Mouse (Mus musculus) CH12.LX (cell line): ENCODE data around the gene Erich4. TPM values are rescaled to one million over a fixed set of nuclear protein-coding genes. Genes with fewer than 3 reads are reported as not detected.

Experiments used
- DNase-seq: peaks from one replicate; pipeline ENCODE4 v3.0.0-alpha.2; 2013; ENCODE audit errors: extremely low read depth
- H3K27ac ChIP-seq: 2 replicates; pipeline ENCODE4 v1.5.1; 2012; ENCODE audit warnings: low read depth, mild to moderate bottlenecking, control low read depth, moderate library complexity; ENCODE audit not compliant: insufficient read depth
- H3K27me3 ChIP-seq: replicated peaks from 2 replicates; pipeline ENCODE3; 2012; ENCODE audit warnings: inconsistent platforms
- H3K36me3 ChIP-seq, 2 experiments: replicated peaks in 1 of 2; 2 replicates each; pipeline versions ENCODE3 to v1.6.1; 2012; ENCODE audit warnings: inconsistent platforms in 1 of 2, low read length in 1 of 2, mild to moderate bottlenecking in 1 of 2, mixed read lengths in 1 of 2, moderate library complexity in 1 of 2; ENCODE audit not compliant: control insufficient read depth in 1 of 2, insufficient read depth in 1 of 2
- H3K4me1 ChIP-seq, 2 experiments: 2 replicates each; pipeline ENCODE4 v1.6.1; 2012; ENCODE audit warnings: inconsistent platforms in 1 of 2, moderate library complexity in 1 of 2; ENCODE audit not compliant: insufficient read depth in 2 of 2, control insufficient read depth in 1 of 2
- H3K4me2 ChIP-seq: 2 replicates; pipeline ENCODE4 v1.6.1; 2012; ENCODE audit warnings: low read depth, mild to moderate bottlenecking, control low read depth; ENCODE audit not compliant: poor library complexity, insufficient read depth, severe bottlenecking
- H3K4me3 ChIP-seq, 3 experiments: fragments of 150-350 bp in 1 of 3; sonication (generic) in 1 of 3; replicated peaks in 1 of 3; 2 replicates each; pipeline versions ENCODE3 to v1.5.1; 2011 to 2012; ENCODE audit warnings: low read depth in 2 of 3, low read length in 2 of 3, mild to moderate bottlenecking in 2 of 3, moderate library complexity in 2 of 3, control low read depth in 1 of 3, improper control_type of control experiment in 1 of 3, inconsistent platforms in 1 of 3, mixed read lengths in 1 of 3; ENCODE audit not compliant: poor library complexity in 1 of 3
- H3K79me2 ChIP-seq: replicated peaks from 2 replicates; pipeline ENCODE4 v1.6.1; 2012; ENCODE audit warnings: mild to moderate bottlenecking, moderate library complexity; ENCODE audit not compliant: control insufficient read depth, poor library complexity, insufficient read depth, severe bottlenecking; ENCODE audit errors: extremely low read depth
- H3K9ac ChIP-seq: 2 replicates; pipeline ENCODE4 v1.6.1; 2012; ENCODE audit warnings: low read depth, mild to moderate bottlenecking, control low read depth, moderate library complexity; ENCODE audit not compliant: insufficient read depth
- H3K9me3 ChIP-seq: replicated peaks from 2 replicates; pipeline ENCODE3; 2012; ENCODE audit warnings: low read length, inconsistent platforms, mixed read lengths
- BHLHE40 ChIP-seq: IDR thresholded peaks from 2 replicates; pipeline ENCODE4 v1.6.1; 2011; ENCODE audit warnings: mild to moderate bottlenecking, low read depth, low read length, improper control_type of control experiment
- CTCF ChIP-seq, 2 experiments: IDR thresholded peaks in 1 of 2; conservative IDR thresholded peaks in 1 of 2; 2 replicates each; pipeline ENCODE4 v1.5.1; 2011 to 2012; ENCODE audit warnings: low read depth in 2 of 2, low read length in 2 of 2, improper control_type of control experiment in 1 of 2, inconsistent platforms in 1 of 2, mild to moderate bottlenecking in 1 of 2, moderate library complexity in 1 of 2
- E2F4 ChIP-seq: IDR thresholded peaks from 2 replicates; pipeline ENCODE4 v1.6.1; 2011; ENCODE audit warnings: low read depth, low read length, improper control_type of control experiment; ENCODE audit not compliant: insufficient replicate concordance
- ELF1 ChIP-seq: IDR thresholded peaks from 2 replicates; pipeline ENCODE4 v1.6.1; 2014; ENCODE audit warnings: low read depth, mild to moderate bottlenecking, inconsistent platforms, low read length, improper control_type of control experiment
- EP300 ChIP-seq: IDR thresholded peaks from 2 replicates; pipeline ENCODE4 v1.6.1; 2011; ENCODE audit warnings: low read length, improper control_type of control experiment
- ETS1 ChIP-seq: conservative IDR thresholded peaks from 2 replicates; pipeline ENCODE4 v1.6.1; 2012; ENCODE audit warnings: low read depth, mild to moderate bottlenecking, inconsistent platforms, low read length, improper control_type of control experiment, moderate library complexity
- GABPA ChIP-seq: IDR thresholded peaks from 2 replicates; pipeline ENCODE4 v1.6.1; 2012; ENCODE audit warnings: low read depth, low read length, improper control_type of control experiment, inconsistent platforms; ENCODE audit not compliant: insufficient replicate concordance
- IRF4 ChIP-seq: IDR thresholded peaks from 2 replicates; pipeline ENCODE4 v1.6.1; 2014; ENCODE audit warnings: low read depth, mild to moderate bottlenecking, inconsistent platforms, low read length, improper control_type of control experiment
- KAT2A ChIP-seq: IDR thresholded peaks from 2 replicates; pipeline ENCODE4 v1.6.1; 2012; ENCODE audit warnings: low read length, improper control_type of control experiment, inconsistent platforms; ENCODE audit not compliant: insufficient replicate concordance
- MAFK ChIP-seq: IDR thresholded peaks from 2 replicates; pipeline ENCODE4 v1.6.1; 2011; ENCODE audit warnings: low read length, improper control_type of control experiment; ENCODE audit not compliant: insufficient replicate concordance
- MAX ChIP-seq: IDR thresholded peaks from 2 replicates; pipeline ENCODE4 v1.6.1; 2011; ENCODE audit warnings: low read length, improper control_type of control experiment
- MEF2A ChIP-seq: IDR thresholded peaks from 2 replicates; pipeline ENCODE4 v1.6.1; 2014; ENCODE audit warnings: low read depth, mild to moderate bottlenecking, inconsistent platforms, low read length, improper control_type of control experiment, borderline replicate concordance
- MXI1 ChIP-seq: IDR thresholded peaks from 2 replicates; pipeline ENCODE4 v1.6.1; 2011; ENCODE audit warnings: mild to moderate bottlenecking, low read depth, low read length, improper control_type of control experiment
- MYC ChIP-seq: IDR thresholded peaks from 2 replicates; pipeline ENCODE4 v1.6.1; 2011; ENCODE audit warnings: low read depth, mild to moderate bottlenecking, improper control_type of control experiment, low read length
- NELFE ChIP-seq: IDR thresholded peaks from 2 replicates; pipeline ENCODE4 v1.6.1; 2011; ENCODE audit warnings: low read depth, low read length, improper control_type of control experiment
- NRF1 ChIP-seq: IDR thresholded peaks from 2 replicates; pipeline ENCODE4 v1.6.1; 2014; ENCODE audit warnings: low read depth, mild to moderate bottlenecking, inconsistent platforms, low read length, improper control_type of control experiment, moderate library complexity
- SIN3A ChIP-seq: IDR thresholded peaks from 2 replicates; pipeline ENCODE4 v1.6.1; 2012; ENCODE audit warnings: low read length, improper control_type of control experiment, inconsistent platforms
- TBP ChIP-seq: conservative IDR thresholded peaks from 2 replicates; pipeline ENCODE4 v1.6.1; 2011; ENCODE audit warnings: low read depth, low read length, improper control_type of control experiment
- UBTF ChIP-seq: IDR thresholded peaks from 2 replicates; pipeline ENCODE4 v1.6.1; 2012; ENCODE audit warnings: low read depth, mild to moderate bottlenecking, inconsistent platforms, low read length, improper control_type of control experiment, moderate library complexity
- ZKSCAN1 ChIP-seq: IDR thresholded peaks from 2 replicates; pipeline ENCODE4 v1.6.1; 2012; ENCODE audit warnings: low read depth, inconsistent platforms, low read length, improper control_type of control experiment, borderline replicate concordance
- dilution Hi-C: fragments of 300-500 bp; cut with MboI; formaldehyde crosslinking; loops from 2 replicates; pipeline ENCODE4 v1.14.3; 2020; ENCODE audit warnings: low sequenced_read_pairs; ENCODE audit not compliant: extremely low pct_unique_long_range_greater_than_20kb, extremely low pct_ligation_motif_present
- in situ Hi-C: fragments of 300-500 bp; cut with MboI; formaldehyde crosslinking; loops from 3 replicates; pipeline ENCODE4 v1.14.3; 2019; ENCODE audit warnings: low sequenced_read_pairs, low pct_ligation_motif_present, low pct_unique_long_range_greater_than_20kb, mixed read lengths
- polyA plus RNA-seq: library from polyadenylated mRNA; unstranded; fragments of >175 nt; gene quantifications from 2 replicates; pipeline ENCODE4 v1.2.1, GENCODE M21; 2012; ENCODE audit warnings: low read depth; ENCODE audit not compliant: insufficient read length
- total RNA-seq, 2 experiments: library from RNA; depleted of rRNA; stranded (reverse); fragments of 300-350 nt in 1 of 2; fragments of >200 nt in 1 of 2; gene quantifications; 2 replicates each; pipeline ENCODE4 v1.2.3; 2012 to 2014

Erich4 gene
- total and polyA plus RNA-seq, 3 experiments: not detected

DNA sequence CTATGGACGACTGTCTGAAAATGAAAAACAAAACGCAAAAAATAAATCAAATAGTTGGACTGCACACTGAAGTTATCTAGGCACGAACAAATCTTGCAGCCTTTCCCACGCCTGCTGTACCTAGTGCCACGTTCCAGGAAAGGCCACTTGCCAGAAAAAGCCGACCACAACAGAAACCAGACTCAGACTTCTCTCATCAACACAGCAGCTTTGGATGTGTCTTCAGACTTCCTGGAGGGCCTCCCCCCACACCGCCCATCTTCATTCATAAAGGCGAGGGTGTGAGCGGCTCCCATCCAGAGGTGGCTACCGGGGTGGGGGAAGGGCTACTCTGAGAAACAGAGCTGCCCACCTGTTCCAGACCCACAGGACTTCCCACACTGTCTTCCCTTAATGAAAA lies 28.4 kb upstream of the Erich4 start:
- Histone ChIP-seq H3K4me3 (no peak overlapping the region), H3K79me2 (no peaks in the 10 kb centered on the region), H3K36me3 (peaks cover 0 to 14% of the 10 kb centered on the region in 2 experiments), H3K9me3 (no peaks in the 10 kb centered on the region), H3K4me1 (peaks cover 12 to 33% of the 10 kb centered on the region in 2 experiments), H3K27me3 (no peaks in the 10 kb centered on the region), H3K27ac (no peak overlapping the region), H3K9ac (no peak overlapping the region), H3K4me2 (no peak overlapping the region)
- in situ Hi-C loops: no loop called here
- DNase-seq: no peak
- TF ChIP-seq ETS1: no peak
- no peak for TF ChIP-seq MXI1
- TF ChIP-seq MAFK: no peak
- TF ChIP-seq ELF1: no peak
- TF ChIP-seq MEF2A: no peak
- TF ChIP-seq CTCF (conservative IDR thresholded peaks at IDR 0.05 in 1 of 2, IDR thresholded peaks at IDR 0.05 in 1 of 2; ENCODE audit: low read depth in 2 of 2, low read length in 2 of 2): no peak
- no peak for TF ChIP-seq UBTF
- no peak for TF ChIP-seq E2F4
- TF ChIP-seq MYC: no peak
- TF ChIP-seq BHLHE40: no peak
- TF ChIP-seq GABPA: no peak
- TF ChIP-seq KAT2A: no peak
- dilution Hi-C loops: no loop called here

DNA sequence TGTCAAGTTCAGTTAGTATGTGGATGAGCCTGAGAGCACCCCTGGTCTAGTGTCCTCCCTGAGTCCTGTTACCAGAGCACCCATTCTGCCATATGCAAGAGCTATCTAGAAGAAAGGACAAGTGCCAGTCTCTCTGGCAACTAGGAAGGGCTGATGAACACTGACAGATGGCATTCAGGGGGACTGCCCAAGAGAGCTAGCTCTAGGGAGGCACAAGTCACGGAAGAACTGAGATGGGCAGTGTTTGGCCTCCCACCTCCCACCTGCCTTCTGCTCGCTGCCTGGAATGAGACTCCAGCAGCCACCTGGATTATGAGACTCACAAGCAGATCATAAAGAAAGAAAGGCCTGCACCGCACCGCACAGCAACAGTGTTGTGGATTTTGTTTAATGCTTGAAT lies 24.1 kb upstream of the Erich4 start:
- H3K27ac ChIP-seq: no peak overlapping the region
- in situ Hi-C loops: no loop called here
- H3K79me2 ChIP-seq: no peaks in the 10 kb centered on the region
- DNase-seq: no peak
- H3K4me2 ChIP-seq: no peak overlapping the region
- no peaks in the 10 kb centered on the region for H3K9me3 ChIP-seq
- H3K4me3 ChIP-seq: no peak overlapping the region
- peaks cover 7 to 16% of the 10 kb centered on the region in 2 experiments for H3K4me1 ChIP-seq
- no peak for TF ChIP-seq SIN3A
- TF ChIP-seq MAX: no peak
- TF ChIP-seq TBP: no peak
- no peak for TF ChIP-seq ZKSCAN1
- no peak for TF ChIP-seq EP300
- no peak for TF ChIP-seq NELFE
- TF ChIP-seq NRF1: no peak
- TF ChIP-seq IRF4: no peak
- no peak overlapping the region for H3K9ac ChIP-seq
- peaks cover 0 to 22% of the 10 kb centered on the region in 2 experiments for H3K36me3 ChIP-seq
- no peaks in the 10 kb centered on the region for H3K27me3 ChIP-seq
- dilution Hi-C loops: no loop called here
